Mouse (Mus musculus) lung, postnatal 0 days (tissue): ENCODE results near the gene Pym1. TPM values are rescaled to one million over a fixed set of nuclear protein-coding genes. Genes with fewer than 3 reads are reported as not detected.
"Not testable (repeated sequence)": the region's sequence is repeated elsewhere in the genome, so short reads cannot be mapped to it uniquely, and the experiment has no call there.

Experiments
- ATAC-seq: fragments of 200-750 bp; cut with Nextera tagmentation; 2 replicates; pipeline ENCODE4 v1.8.0; 2017; ENCODE audit warnings: moderate library complexity
- DNase-seq: peaks from one replicate; pipeline ENCODE4 v3.0.0-alpha.2; 2016; ENCODE audit warnings: low spot score
- H3K27ac ChIP-seq: fragments of 300-500 bp; sonication (generic); 2 replicates; pipeline ENCODE4 v1.5.1; 2014; ENCODE audit warnings: antibody characterized with exemption, mild to moderate bottlenecking, low read length, mixed read lengths
- H3K27me3 ChIP-seq: fragments of 300-500 bp; sonication (generic); replicated peaks from 2 replicates; pipeline ENCODE4 v1.6.1; 2014; ENCODE audit warnings: low read length, mixed read lengths; ENCODE audit not compliant: insufficient read depth
- H3K36me3 ChIP-seq: fragments of 300-500 bp; sonication (generic); 2 replicates; pipeline ENCODE4 v1.6.1; 2014; ENCODE audit warnings: low read length, mixed read lengths; ENCODE audit not compliant: insufficient read depth
- H3K4me1 ChIP-seq: fragments of 300-500 bp; sonication (generic); 2 replicates; pipeline ENCODE4 v1.6.1; 2014; ENCODE audit warnings: antibody characterized with exemption, low read depth, low read length, mixed read lengths; ENCODE audit not compliant: insufficient read depth
- H3K4me2 ChIP-seq: fragments of 300-500 bp; sonication (generic); replicated peaks from 2 replicates; pipeline ENCODE4 v1.6.1; 2014; ENCODE audit warnings: low read depth, mild to moderate bottlenecking, low read length, moderate library complexity, mixed read lengths
- H3K4me3 ChIP-seq: fragments of 300-500 bp; sonication (generic); 2 replicates; pipeline ENCODE4 v1.5.1; 2014; ENCODE audit warnings: low read depth, low read length
- H3K9ac ChIP-seq: fragments of 300-500 bp; sonication (generic); replicated peaks from 2 replicates; pipeline ENCODE4 v1.6.1; 2014; ENCODE audit warnings: low read depth, mild to moderate bottlenecking
- H3K9me3 ChIP-seq: fragments of 300-500 bp; sonication (generic); 2 replicates; pipeline ENCODE4 v1.6.1; 2016; ENCODE audit warnings: low read length, mixed read lengths
- CTCF ChIP-seq: IDR thresholded peaks from 2 replicates; pipeline ENCODE4 v1.5.1; 2016; ENCODE audit warnings: antibody characterized with exemption, mild to moderate bottlenecking
- EP300 ChIP-seq: IDR thresholded peaks from 2 replicates; pipeline ENCODE4 v1.6.1; 2016; ENCODE audit warnings: antibody characterized with exemption, mild to moderate bottlenecking, control low read depth
- WGBS: fragments of 180-500 bp; shearing (Covaris S2); extraction: QIAGEN DNeasy Blood & Tissue Kit; methylation state at CpG from one replicate; pipeline ENCODE4 v1.1.7; 2014; 5-methylcytosine and 5-hydroxymethylcytosine counted together
- polyA plus RNA-seq: library from polyadenylated mRNA; unstranded; fragments of >200 nt; fragmentation: Nextera tagmentation; extraction: Ambion mirVana; gene quantifications from 2 replicates; pipeline ENCODE4 v1.2.1, GENCODE M21; 2015

Pym1 gene
- polyA plus RNA-seq, 1 experiment from 2014 or later, result 24.9 TPM

- peak; percentile 97 for ATAC-seq
- peak; percentile 97 for DNase-seq
- H3K4me2 ChIP-seq, result peak within 1 kb of the TSS; percentile 76
- H3K36me3 ChIP-seq, result peaks cover 5% of the 10 kb centered on the region; the same call in 1 of the 2 replicates
- H3K27me3 ChIP-seq, result no peaks in the 10 kb centered on the region
- peak within 1 kb of the TSS; percentile 91 for H3K27ac ChIP-seq
- TF ChIP-seq EP300 (peak; percentile 54), CTCF (no peak)
- H3K9me3 ChIP-seq, result no peaks in the 10 kb centered on the region
- WGBS, result under 1% methylated on average over 53 of the region's 62 CpGs
- H3K9ac ChIP-seq, result peak within 1 kb of the TSS; percentile 54
- peak within 1 kb of the TSS; percentile 56 for H3K4me3 ChIP-seq
- no peaks in the 10 kb centered on the region for H3K4me1 ChIP-seq
These were observed 43.0 kb upstream of the Pym1 start, which contains the start of gene Cdk2 for GRCm38 (mm10) chr10:128704491-128705316. Gene Cdk2 (minus strand): TSS chr10:128705031.

DNA sequence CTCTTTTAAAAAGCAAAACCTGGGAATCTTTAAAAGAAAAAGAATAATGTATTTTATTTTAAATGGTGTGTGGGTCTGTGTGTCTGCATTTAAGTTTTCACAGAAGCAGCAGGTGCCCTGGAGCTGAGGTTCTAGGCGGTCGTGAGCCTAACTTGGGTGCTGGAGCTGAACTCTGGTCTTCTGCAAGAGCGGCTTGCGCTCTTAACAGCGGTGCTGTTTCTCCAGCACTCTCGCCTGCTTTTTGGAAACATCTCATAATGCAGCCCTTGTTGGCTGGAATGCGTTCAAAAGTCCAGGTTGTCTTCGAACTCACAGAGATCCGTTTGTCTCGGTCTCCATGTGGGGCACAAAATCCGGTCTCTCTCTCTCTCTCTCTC, 42.4 kb upstream of the Pym1 start:
- H3K4me3 ChIP-seq, result peak overlapping the region; percentile 56
- H3K4me2 ChIP-seq, result peak overlapping the region; percentile 76
- ATAC-seq (peak; percentile 21), DNase-seq (peak; percentile 35)
- TF ChIP-seq CTCF (no peak), EP300 (no peak)
- H3K36me3 ChIP-seq, result peaks cover 3% of the 10 kb centered on the region; the same call in 1 of the 2 replicates
- H3K9me3 ChIP-seq, result no peaks in the 10 kb centered on the region
- 8% methylated on average over 11 of the region's 11 CpGs for WGBS
- peak overlapping the region; percentile 21 for H3K9ac ChIP-seq
- H3K27me3 ChIP-seq, result no peaks in the 10 kb centered on the region
- no peaks in the 10 kb centered on the region for H3K4me1 ChIP-seq
- peak overlapping the region; percentile 91 for H3K27ac ChIP-seq

- 94% methylated on average over 7 of the region's 7 CpGs for WGBS
- not testable (repeated sequence) for H3K36me3 ChIP-seq, ATAC-seq, H3K4me3 ChIP-seq, H3K9ac ChIP-seq, H3K27ac ChIP-seq, H3K4me1 ChIP-seq, H3K9me3 ChIP-seq, DNase-seq, H3K4me2 ChIP-seq, H3K27me3 ChIP-seq
These were observed 36.4 kb upstream of the Pym1 start for GRCm38 (mm10) chr10:128711318-128711717.

- Histone ChIP-seq H3K27me3 (no peaks in the 10 kb centered on the region), H3K4me1 (no peaks in the 10 kb centered on the region), H3K36me3 (no peaks in the 10 kb centered on the region), H3K4me3 (no peak overlapping the region), H3K9me3 (no peaks in the 10 kb centered on the region), H3K27ac (no peak overlapping the region), H3K9ac (no peak overlapping the region), H3K4me2 (no peak overlapping the region)
- TF ChIP-seq EP300 (no peak), CTCF (no peak)
- 0 out of 2 replicates have a peak, but pooled peaks have one; percentile 14 for ATAC-seq
- DNase-seq, result no peak
- WGBS, result 79% methylated on average over 19 of the region's 19 CpGs
These were observed 31.8 kb upstream of the Pym1 start for GRCm38 (mm10) chr10:128715559-128716537.

DNA sequence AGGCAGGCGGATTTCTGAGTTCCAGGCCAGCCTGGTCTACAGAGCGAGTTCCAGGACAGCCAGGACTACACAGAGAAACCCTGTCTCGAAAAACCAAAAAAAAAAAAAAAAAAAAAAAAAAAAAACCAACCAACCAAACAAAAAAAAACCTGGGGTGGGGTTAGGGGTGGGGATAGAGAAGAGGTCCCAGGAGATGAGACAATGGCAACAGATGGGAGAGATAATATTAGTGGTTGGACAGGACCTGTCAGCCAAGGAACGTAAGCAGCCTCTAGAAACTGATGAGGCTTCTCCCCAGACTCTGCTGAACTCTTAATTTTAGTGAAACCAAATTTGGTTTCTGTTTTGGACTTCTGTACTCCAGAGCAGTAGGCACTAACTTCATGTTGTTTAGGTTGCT, 22.2 kb upstream of the Pym1 start:
- ATAC-seq, H3K4me2 ChIP-seq, H3K9ac ChIP-seq, H3K36me3 ChIP-seq, H3K27me3 ChIP-seq, H3K4me3 ChIP-seq, H3K4me1 ChIP-seq, H3K9me3 ChIP-seq, H3K27ac ChIP-seq, DNase-seq: not testable (repeated sequence)
- WGBS, result 79% methylated on average over 3 of the region's 4 CpGs

- H3K9me3 ChIP-seq, result no peaks in the 10 kb centered on the region
- ATAC-seq (no peak), DNase-seq (no peak)
- WGBS, result 76% methylated on average over 5 of the region's 5 CpGs
- no peak overlapping the region for H3K4me2 ChIP-seq
- H3K27me3 ChIP-seq, result no peaks in the 10 kb centered on the region
- H3K9ac ChIP-seq, result no peak overlapping the region
- H3K4me1 ChIP-seq, result no peaks in the 10 kb centered on the region
- H3K27ac ChIP-seq, result no peak overlapping the region
- 0 out of 2 replicates have a peak, but pooled peaks cover 3% of the 10 kb centered on the region for H3K36me3 ChIP-seq
- no peak overlapping the region for H3K4me3 ChIP-seq
- TF ChIP-seq EP300 (no peak), CTCF (no peak)
These were observed 19.6 kb upstream of the Pym1 start for GRCm38 (mm10) chr10:128728059-128728458.
